Mouse (Mus musculus): ENCODE data around the gene Arpp19. TPM values are rescaled to one million over a fixed set of nuclear protein-coding genes. Genes with fewer than 3 reads are reported as not detected.

Gene Arpp19
- total RNA-seq (2021) = 100 to 1,000 TPM; 147 to 158 TPM

GRCm38 (mm10) chr9:75037451-75038356, at the start of gene Arpp19:
Gene Arpp19, plus strand, starts transcription at chr9:75037614.
- intact Hi-C loops (cut with DNase I) = loop anchor here (5.0 kb wide), 1 partner anchor 85 kb away; the partner anchor contains the start of gene Fam214a
- DNase-seq (ENCODE audit: low spot score) = peak; percentile 67

DNA sequence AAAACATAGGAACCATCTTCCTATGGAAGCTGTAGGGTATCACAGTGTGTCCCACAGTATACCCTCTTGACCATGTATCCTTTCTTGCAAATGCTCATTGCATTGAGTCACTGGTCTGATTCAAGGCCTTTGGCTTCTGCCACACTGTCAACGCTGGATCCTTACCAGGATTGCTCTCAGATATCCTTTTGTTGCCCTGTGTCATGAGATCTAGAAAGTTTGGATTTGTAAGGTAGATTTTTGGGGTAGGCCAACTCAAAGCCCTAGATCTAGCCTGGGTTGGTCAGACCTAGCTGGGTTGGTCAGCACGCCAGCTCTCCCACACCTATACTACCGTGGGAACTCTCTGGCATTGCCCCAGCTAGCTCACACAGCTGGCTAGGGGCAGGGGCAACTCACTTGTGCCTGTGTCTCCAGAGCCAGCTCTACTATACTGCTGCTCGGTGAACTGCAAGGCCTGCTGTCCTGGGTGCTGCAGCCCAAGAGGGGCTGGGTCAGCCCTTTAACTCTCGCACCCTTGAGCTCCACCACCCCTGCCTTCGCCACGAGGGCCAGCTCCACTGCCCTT, 48.4 kb upstream of the Arpp19 start:
- intact Hi-C loops (cut with DNase I) = no loop called here

GRCm38 (mm10) chr9:74989990-74990389, 47.4 kb upstream of the Arpp19 start:
- no peak for DNase-seq (ENCODE audit: low spot score)
- intact Hi-C loops (cut with DNase I) = loop anchor here (5.0 to 10.0 kb wide), 2 partner anchors 38 to 85 kb away; partner anchors contain the start of gene Fam214a

More for the DNA sequence above, 48.4 kb upstream of the Arpp19 start:
- no peak for DNase-seq (ENCODE audit: low spot score)

- intact Hi-C loops (cut with DNase I) = loop anchor here (5.0 to 10.0 kb wide), 2 partner anchors 42 to 90 kb away; partner anchors contain the start of gene Fam214a
These were observed 42.7 kb upstream of the Arpp19 start for GRCm38 (mm10) chr9:74994611-74995257.

GRCm38 (mm10) chr9:74996349-74996748, 41.1 kb upstream of the Arpp19 start:
- intact Hi-C loops (cut with DNase I) = loop anchor here (10.0 kb wide), 1 partner anchor 92 kb away; no protein-coding TSS in a partner anchor
- DNase-seq (ENCODE audit: low spot score) = no peak

More at GRCm38 (mm10) chr9:74994611-74995257, 42.7 kb upstream of the Arpp19 start:
- DNase-seq (ENCODE audit: low spot score) = no peak

- intact Hi-C loops (cut with DNase I) = loop anchor here (2.0 to 10.0 kb wide), 2 partner anchors 21 to 93 kb away; no protein-coding TSS in a partner anchor
- no peak for DNase-seq (ENCODE audit: low spot score)
These were observed 39.4 kb upstream of the Arpp19 start for GRCm38 (mm10) chr9:74997976-74998375.

GRCm38 (mm10) chr9:75001006-75001405, 36.4 kb upstream of the Arpp19 start:
- no peak for DNase-seq (ENCODE audit: low spot score)
- intact Hi-C loops (cut with DNase I) = no loop called here

DNA sequence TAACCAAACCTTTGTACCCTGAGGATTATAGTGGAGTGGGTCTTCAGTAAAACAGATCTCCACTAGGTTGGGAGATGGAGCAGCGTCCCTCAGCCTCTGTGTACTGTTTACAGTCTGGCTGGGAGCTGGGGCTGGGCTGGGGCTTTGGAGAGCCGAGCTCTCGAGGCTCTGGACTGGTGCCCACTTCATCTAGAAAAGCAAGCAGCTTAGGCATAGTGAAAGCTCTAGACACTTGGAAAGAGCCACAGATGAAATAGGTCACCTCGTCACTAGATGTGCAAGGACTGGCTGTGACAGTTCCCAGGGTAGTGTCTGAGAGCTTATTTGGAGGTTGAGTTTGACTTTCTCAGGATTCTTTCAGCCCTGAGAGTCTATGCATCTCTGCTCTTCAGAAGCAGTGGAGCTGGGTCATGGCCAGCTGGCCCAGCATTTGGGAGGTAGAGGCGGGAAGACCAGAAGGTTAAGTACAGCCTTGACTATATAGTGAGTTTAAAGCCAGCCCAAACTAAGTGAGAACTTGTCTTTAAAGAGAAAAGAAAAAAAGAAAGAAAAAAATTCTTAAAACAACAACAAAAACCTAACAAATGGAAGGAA, 35.7 kb upstream of the Arpp19 start:
- intact Hi-C loops (cut with DNase I) = no loop called here
- DNase-seq (ENCODE audit: low spot score) = no peak

DNA sequence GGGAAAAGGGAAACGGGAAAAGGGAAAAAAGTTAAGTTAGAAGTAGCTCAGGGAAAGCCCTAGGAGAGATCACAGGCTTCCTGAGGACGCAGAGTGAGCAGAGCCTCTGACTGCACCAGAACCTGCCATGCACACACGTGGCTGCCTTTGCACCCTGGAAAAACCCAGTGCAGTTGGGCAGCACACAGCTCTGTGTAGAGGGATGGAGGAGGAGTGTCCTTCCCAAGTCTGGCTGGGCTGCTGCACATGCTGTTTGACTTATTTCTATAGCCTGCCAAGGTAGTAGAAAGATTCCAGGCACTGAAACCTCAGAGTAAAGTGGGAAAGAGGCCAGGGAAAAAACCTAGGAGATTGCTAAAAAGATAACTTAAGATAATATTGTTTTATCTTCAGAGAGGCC, 35.2 kb upstream of the Arpp19 start:
- no peak for DNase-seq (ENCODE audit: low spot score)
- intact Hi-C loops (cut with DNase I) = no loop called here

DNA sequence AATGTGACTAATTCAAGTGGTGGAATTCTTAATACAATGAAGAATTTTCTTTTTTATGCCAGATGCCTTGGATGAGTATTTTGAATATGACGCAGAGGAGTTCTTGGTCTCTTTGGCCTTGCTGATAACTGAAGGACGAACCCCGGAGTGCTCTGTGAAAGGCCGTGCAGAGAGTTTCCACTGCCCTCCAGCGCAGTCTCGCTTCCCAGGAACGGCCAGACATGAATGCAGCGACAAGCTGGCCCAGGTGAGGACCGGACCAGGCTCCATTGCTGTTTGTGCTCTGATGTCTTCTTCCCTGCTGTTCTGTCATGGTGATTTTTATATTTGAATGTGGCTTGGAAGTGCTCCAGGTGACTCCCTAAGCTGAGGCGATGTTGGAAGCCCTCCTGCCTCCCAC, 33.2 kb upstream of the Arpp19 start:
- DNase-seq (ENCODE audit: low spot score) = no peak
- intact Hi-C loops (cut with DNase I) = no loop called here

DNA sequence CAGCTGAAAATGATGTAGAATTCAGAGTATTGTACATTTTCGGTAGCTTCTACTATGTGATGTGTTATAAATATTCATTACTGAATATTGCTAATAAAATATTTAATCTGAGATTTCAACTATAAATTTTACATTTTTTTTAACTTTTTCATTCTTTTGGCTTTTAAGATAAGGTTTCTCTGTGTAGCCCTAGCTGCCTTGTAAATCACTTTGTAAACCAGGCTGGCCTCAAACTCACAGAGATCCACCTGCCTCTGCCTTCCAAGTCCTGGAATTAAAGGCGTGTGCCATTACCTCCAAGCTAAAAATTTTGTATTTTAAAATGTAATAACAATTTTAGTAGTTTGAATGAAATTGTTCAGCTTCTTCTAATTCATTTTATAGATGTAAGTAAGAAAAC, 20.8 kb upstream of the Arpp19 start:
- DNase-seq (ENCODE audit: low spot score) = no peak
- intact Hi-C loops (cut with DNase I) = no loop called here

DNA sequence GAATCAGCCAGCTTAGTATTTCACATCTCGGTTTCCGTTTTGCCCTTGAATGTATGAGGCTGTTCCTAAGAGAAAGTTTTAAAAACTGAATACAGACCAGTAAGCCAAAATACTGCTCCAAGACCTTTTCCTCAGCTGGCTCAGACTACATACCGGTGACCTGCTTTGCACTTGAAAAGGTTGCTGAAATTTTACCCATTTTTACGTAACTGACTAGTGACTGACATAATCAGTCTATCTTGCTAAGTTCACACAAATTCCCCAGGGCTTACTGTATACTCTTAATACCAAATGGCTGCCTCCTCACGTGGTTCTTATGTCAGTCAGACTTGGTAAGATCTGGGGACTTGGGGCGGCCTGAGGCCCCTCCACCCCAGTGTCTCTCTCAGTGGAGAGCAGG, 18.2 kb upstream of the Arpp19 start:
- intact Hi-C loops (cut with DNase I) = no loop called here
- DNase-seq (ENCODE audit: low spot score) = no peak

- no peak for DNase-seq (ENCODE audit: low spot score)
- intact Hi-C loops (cut with DNase I) = no loop called here
These were observed 17.8 kb upstream of the Arpp19 start for GRCm38 (mm10) chr9:75019592-75019991.

GRCm38 (mm10) chr9:75020561-75020960, 16.9 kb upstream of the Arpp19 start:
- intact Hi-C loops (cut with DNase I) = no loop called here
- DNase-seq (ENCODE audit: low spot score) = no peak

DNA sequence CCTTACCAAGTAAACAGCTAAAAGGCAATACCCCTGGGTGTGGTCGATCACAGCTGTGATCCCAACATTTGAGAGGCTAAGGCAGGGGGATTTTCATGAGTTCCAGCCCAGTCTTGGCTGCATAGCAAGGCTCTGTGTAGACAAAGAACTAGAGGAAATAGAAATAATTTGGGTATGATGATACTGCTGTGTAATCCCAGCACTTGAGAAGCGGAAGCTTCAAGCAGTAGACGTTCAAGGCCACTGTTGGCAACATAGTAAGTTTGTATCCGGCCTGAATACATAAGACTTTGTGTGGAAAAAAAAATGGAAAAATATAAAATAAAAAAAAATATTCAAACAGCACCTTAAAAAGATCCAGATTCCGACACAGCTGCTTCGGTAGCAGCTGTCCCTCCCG, 14.9 kb upstream of the Arpp19 start:
- DNase-seq (ENCODE audit: low spot score) = no peak
- intact Hi-C loops (cut with DNase I) = no loop called here

GRCm38 (mm10) chr9:75023150-75023894, 14.1 kb upstream of the Arpp19 start:
- DNase-seq (ENCODE audit: low spot score) = no peak

DNA sequence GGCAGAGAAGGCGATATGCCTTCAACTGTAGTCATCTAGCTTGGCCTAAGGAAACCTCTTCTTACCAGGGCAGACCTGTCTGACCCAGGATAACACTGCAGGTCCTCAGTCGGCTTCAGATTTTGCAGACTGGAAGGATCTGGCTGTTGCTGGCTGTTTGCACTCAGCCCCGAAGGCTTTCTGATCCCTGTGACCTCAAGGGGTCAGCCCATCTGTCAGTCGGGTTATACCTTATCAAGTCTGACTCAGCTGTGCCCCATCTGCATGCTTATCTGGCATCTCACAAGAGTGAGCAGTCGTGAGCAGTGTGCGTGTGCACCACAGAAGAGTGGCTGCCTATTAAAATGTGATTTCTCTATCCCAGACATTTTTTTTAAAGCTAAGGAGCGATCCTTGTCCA, 13.3 kb upstream of the Arpp19 start:
- intact Hi-C loops (cut with DNase I) = no loop called here
- DNase-seq (ENCODE audit: low spot score) = no peak

More at GRCm38 (mm10) chr9:75023150-75023894, 14.1 kb upstream of the Arpp19 start:
- intact Hi-C loops (cut with DNase I) = no loop called here

- intact Hi-C loops (cut with DNase I) = no loop called here
- no peak for DNase-seq (ENCODE audit: low spot score)
These were observed 11.7 kb upstream of the Arpp19 start for GRCm38 (mm10) chr9:75025689-75026088.

DNA sequence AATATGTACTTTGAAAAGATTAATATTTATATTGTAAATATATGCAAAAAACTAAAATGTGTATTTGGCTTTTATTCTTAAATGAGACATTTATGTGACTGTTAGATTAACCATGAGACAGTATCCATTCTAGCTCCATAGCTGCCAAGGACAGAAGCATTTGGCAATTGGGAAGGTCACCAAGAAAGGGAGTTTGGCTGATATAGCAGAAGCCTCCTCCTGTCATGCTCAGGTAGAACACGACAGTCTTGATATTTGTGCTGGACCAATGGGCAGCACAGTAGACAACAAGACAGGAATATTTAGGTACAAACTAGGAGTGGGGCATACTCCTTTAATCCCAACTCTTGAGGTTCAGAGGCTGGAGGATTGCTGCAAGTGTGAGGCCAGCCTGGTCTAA, 5.0 kb upstream of the Arpp19 start:
- intact Hi-C loops (cut with DNase I) = loop anchor here (5.0 kb wide), 1 partner anchor 125 kb away; no protein-coding TSS in a partner anchor
- no peak for DNase-seq (ENCODE audit: low spot score)
